Mouse (Mus musculus): Measurements from ENCODE around the gene Cebpe.

Cebpe gene

GRCm38 (mm10) chr14:54676290-54676689 lies 35.7 kb downstream of the Cebpe start:
- no peak for DNase-seq (ENCODE audit: low spot score in 2 of 2)

GRCm38 (mm10) chr14:54674317-54674716 lies 37.7 kb downstream of the Cebpe start:
- no peak for DNase-seq (ENCODE audit: low spot score in 2 of 2)

GRCm38 (mm10) chr14:54669381-54669780 lies 42.6 kb downstream of the Cebpe start:
- DNase-seq (ENCODE audit: low spot score in 2 of 2): peak in 1 of 2 experiments; percentile 65

GRCm38 (mm10) chr14:54664477-54665222 lies 47.3 kb downstream of the Cebpe start:
- peak; percentile 71 to 73 for DNase-seq (ENCODE audit: low spot score in 2 of 2)

All from frontal cortex, postnatal 36 days (tissue).